Mouse (Mus musculus) stomach, postnatal 0 days (tissue): Measurements from ENCODE around the gene Rgs3.

Source experiments
- CTCF ChIP-seq: IDR thresholded peaks from 2 replicates; pipeline ENCODE4 v1.5.1; 2016; ENCODE audit warnings: antibody characterized with exemption, low read depth, mild to moderate bottlenecking, moderate library complexity
- EP300 ChIP-seq: optimal IDR thresholded peaks from 2 replicates; pipeline ENCODE3; 2016; ENCODE audit warnings: antibody characterized with exemption

DNA sequence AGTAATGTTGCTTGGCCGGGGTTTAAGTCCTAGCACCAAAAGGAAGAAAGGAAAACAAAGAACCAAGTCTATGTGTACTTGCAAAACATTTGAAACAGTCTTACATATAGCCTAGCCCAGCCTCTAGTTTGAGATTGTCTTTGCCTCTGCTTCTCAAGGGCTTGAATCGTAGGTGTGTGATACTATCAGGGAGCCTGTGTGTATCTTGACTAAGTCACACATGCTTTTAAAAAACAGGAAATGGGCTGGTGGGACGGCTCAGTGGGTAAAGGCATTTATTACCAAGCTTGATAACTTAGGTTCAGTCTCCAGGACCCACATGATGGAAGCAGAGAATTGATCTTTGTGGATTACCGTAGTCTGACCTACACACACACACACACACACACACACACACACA is 2.4 kb downstream of the Rgs3 start:
- no peak for TF ChIP-seq CTCF
- TF ChIP-seq EP300: no peak
